Mouse (Mus musculus) embryo, embryonic 9.5 days (tissue): ENCODE data around the gene Lzts2.

Experiments used
- DNase-seq: peaks from one replicate; pipeline ENCODE4 v3.0.0-alpha.2; 2017; ENCODE audit errors: extremely low spot score

Gene Lzts2

DNA sequence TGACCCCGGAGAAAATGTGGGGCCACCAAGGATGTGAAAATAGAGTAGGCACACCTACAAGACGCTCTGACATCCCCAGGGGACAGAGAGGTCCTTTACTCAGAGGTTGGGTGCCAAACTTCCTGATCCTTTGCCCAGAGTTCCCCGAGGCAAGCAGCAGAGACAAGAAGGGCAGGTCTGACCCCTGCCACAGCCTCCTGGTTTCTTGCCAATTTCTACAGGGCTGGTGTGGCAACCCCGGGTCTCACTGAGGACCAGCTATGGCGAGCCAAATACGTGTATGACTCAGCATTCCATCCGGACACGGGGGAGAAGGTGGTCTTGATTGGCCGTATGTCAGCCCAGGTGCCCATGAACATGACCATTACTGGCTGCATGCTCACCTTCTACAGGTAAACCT, 35.3 kb downstream of the Lzts2 start:
- no peak for DNase-seq

DNA sequence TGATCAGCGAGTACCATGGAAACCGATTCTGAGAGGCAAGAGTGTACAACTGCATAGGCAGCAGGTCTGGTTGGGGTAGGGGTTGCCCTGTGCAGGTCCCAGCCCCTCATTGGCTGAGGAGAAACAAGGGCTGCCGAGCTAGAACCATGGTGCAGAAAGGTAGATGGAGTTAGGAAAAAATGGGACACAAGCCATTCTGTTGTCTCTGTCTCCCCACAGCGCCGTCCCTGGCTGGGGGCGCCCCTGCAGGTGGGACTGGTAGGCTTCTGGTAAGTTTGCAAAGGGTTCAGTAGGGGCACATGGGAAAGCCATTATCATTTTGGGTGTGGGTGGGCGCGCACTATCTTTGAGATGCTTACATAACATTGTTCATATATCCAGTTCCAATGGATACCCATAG, 39.2 kb downstream of the Lzts2 start:
- no peak for DNase-seq

DNA sequence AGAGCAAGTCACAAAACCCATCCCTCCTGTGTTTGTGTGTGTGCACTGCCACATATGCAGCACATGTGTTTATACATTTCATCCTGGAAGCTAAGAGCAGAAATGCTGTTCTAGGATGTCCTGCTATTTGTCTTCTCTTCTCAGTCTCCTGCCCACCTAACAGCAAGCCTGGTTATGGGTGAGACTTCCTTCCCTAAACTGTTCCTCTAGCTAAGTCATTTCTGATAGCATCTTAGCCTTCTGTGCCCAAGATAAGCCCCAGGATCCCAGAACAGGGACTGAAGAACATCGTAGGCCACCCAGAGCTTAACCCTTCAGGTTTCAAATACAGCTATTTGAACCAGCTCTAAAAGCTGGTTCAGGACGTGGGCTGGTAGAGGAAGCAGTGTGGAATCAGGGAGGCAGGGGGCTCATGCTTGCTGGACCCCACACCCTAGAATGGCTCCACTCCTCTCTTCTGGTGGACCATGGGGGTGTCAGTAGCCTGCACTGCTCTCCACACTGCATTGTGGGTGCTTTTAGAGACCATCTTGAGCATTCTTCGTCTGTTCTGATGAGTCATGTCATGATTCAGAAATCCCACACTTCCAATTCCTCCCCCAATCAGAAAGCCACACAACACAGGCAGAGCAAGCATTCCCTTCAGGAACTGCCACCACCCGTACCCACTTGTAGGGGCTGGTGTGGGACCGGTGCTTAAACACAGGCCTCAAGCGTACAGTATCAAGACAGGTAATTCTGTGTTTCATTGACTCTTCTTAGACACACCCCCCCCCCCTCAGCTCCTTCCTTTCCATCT, 40.9 kb downstream of the Lzts2 start:
- no peak for DNase-seq

DNA sequence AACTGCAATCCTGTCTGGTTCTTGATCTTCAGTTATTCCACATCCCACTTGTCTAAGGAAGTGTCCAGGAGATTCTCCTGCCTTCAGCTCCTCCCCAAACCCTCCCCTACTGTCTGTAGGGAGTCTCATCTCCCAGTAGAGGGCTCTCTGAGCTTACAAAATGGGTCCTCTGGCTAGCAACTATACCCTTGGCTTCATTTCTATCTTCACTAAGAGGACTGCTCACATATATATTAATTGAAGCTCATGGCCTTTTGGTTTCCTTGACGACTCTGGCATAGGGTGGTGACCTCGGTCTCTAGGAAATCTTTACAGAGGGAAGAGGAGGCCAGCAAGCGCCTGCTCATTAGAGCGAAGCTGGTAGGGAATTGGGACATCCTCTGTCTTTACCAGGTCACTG, 42.1 kb downstream of the Lzts2 start:
- DNase-seq: no peak

DNA sequence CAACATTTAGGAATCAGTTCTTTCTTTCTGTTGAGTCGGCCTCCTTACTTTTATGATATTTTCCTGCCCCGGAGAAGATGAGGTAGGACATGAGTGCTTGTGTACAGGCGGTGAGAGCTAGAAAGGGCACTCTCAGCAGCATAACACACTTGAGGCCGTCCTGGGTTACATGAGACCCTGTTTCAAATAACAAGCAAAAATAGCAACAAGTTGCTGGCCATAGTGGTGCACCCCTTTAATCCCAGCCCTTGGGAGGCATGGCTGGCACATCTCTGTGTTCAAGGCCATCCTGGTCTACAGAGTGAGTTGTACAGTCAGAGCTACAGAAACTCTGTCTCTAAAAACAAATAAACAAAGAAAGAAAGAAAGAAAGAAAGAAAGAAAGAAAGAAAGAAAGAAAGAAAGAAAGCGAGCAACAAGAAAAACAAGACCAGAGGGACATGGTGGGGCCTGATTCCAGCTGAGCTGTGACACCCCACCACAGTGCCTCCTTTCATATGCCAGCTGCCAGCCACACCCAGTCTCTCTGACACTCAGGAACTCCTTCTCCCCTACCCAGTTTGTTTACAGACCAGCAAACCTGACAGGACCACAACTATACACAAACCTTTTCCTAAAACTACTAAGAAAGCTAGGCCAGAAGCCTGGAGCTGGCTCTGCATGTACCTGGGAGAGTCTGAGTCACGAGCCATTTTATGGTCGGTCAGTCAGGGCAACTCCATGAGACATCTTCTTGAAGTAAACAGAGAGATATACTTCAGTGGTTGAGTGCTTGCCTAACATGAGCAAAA, 42.9 kb downstream of the Lzts2 start:
- no peak for DNase-seq

DNA sequence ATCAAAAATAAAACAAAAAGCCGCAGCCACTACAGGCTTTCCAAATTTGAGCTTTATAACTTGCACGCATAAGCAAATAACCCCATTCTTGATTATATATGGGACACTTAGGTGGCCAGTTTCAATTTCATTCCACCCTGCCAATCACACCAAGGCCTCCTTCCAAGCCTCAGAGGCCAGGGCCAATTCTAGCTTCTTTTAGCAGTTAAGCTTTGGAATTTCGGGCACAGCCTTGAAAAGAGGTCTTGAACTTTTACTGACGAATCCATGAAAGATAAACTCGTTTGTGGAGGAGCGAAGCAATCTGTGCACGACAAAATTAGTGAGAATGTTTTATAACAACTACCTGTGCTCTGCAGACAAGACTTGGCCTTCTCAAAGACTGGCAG, 43.5 kb downstream of the Lzts2 start:
- DNase-seq: no peak

DNA sequence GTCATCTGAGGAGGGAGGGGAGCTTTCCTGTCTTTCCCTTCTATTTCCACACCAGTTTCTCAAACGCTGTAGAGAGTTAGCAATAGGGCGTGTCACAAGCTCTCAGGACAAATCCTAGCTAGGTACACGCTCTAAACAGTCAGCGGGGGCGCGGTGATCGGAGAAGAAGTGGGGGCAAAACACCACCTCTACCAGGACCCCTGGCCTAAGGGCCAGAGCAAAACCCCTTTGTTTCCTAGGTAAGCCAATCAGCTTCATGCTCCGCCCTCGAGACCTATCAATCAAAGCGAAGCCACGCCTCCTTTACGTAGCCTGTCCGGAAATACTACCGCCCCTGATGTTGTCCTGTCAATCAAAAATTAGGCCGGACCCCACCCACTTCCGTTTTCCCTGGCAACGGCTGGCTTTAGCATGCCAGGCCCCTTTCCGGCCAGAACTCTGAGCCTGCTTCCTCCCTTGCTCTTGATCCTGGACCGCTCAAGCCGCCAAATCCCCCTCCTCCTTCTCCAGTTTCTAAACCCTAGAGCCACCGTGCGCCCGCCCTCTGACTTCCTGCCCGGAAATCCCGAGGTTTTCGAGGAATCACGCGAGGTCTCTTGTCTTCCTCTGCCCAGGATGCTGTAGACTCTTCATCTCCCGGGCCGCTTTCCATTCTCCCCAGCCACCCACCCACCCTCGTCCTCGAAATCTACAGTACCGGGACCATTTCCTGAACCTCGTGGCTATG, 44.1 kb downstream of the Lzts2 start:
- peak; percentile 99 for DNase-seq

DNA sequence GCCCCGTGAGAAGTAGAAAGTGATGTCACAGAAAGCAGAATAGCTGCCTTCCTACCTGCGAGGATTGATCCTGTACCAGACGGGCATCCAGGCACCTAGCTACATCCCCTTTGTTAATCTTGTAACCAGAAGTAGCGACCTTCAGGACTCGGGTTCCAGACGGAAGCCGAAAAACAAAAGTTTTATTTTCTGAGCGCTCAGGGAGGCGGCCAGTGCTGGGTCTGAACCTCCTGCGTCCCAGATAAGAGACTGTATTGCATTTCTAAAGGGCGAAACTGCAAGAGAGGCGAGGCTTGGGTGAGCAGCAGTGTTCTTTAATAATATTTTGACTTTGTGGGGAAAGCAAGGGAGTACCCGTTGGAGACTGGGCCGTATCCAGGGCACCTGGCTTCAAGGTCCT, 44.6 kb downstream of the Lzts2 start:
- no peak for DNase-seq

DNA sequence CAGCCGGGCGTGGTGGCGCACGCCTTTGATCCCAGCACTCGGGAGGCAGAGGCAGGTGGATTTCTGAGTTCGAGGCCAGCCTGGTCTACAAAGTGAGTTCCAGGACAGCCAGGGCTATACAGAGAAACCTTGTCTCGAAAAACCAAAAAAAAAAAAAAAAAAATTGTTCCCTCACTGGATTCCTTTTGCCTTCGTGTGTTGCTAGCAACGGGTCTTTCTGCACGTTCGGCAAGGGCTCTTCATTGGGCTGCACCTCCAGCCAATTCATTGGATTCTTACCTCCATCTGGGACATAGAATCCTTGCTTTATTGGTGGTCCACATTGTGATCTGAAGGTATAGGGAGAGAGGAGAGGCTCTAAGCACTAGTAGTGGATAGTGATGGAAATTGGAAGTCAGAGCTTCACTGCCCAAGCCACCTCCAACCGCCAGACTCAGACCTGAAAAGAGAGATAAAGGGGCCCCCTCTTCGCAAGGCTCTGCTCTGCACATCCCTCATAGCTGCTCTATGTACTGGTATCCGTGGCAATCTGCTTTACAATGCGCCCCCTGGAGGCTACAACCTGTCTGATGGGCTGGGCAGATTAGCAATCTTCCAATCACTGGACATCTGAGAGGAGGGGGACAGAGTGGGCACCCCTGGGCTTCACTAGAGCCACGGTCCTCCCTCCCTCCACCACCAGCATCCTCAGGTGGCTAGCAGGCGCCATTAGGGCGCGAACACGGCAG, 49.5 kb downstream of the Lzts2 start:
- peak; percentile 57 for DNase-seq

DNA sequence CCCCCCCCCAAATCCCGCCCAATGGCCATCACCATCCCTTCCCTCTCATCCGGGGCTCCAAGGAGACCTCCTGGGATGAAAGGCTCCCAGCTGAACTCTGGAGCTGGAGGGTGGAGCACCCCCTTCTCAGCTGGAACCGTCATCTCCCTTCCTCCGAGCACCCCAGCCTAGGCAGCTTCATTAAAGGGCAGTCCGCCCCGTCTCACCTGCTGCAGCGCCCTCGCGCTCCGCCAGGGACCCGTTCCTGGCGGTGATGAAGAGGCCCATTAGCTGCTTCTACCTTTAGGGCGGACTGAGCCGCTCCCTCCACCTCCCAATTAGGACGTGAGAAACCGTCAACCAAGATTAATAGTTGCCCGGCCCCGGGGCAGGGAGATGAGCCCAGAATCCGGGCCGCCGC, 51.0 kb downstream of the Lzts2 start:
- DNase-seq: no peak

DNA sequence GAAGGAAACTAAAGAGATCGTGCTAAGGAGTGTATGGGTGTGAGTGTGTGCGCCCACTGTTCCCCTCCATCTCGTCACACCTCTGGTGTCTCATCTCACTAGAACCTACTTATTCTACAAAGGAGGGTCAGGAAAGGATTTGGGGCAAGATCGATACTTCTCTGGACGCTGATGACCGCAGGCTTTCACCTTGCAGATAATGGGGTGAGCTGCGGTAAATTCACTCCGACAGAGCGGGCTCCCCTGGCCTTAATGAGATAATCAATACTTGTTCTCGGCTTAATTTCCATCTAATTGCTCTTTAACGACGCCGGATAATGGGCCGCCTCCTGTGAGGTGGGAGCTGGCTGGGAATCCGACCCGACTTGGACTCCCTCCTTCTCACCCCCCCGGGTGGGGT, 53.0 kb downstream of the Lzts2 start:
- DNase-seq: no peak

DNA sequence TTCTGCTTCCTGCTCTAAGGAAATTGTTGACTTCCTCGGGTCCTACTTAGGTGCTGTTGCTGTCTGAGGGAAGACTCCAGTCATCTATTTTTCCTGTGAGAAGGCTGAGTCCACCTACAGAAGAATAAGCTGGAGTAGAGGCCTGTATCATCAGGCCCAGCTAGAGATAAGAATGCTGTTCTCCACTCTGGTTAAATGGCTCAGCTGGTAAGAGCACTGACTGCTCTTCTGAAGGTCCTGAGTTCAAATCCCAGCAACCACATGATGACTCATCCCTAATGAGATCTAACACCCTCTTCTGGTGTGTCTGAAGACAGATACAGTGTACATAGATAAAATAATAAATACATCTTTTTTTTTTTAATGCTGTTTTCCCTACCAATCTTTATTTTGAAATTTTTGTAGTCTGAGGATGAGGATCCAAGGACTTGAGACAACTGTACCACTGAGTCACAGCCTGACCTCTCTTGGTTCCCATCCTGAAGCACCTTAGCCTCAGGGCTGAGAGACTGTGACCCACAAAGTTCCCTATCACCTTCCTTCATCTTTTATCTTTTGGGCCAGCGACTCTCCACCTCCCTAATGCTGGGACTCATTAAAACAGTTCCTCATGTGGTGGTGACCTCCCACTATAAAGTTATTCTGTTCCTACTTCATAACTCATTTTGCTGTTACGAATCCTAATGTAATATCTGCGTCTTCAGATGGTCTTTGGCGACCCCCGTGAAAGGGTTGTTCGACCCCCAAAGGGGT, 53.7 kb downstream of the Lzts2 start:
- DNase-seq: no peak

DNA sequence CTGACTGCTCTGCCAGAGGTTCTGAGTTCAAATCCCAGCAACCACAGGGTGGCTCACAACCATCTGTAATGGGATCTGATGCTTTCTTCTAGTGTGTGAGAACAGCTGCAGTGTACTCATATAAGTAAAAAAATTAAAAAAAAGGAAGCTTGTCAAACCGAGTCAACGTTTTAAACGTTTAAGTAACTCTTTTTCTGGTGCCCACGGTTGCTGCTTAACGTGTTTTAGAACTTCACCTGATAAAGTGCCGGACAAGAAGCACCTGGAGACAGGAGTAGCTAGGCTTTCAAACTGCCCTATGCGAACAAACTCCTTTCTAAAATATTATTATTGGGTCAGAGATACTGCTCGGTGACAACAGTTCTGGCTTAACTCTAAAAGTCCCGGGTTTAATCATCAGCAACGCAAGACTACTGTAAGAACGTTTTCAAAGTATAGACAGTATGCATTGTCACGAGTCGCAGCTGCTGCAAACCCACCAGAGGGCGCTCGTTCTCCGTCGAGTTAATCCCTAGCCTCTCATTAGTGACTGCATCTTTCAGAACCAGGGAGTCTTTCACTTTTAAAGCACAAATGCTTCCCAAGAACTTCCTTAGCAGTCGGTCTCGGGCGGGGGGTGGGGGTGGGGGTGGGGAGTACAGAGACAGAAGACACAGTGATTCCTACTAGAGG, 59.8 kb downstream of the Lzts2 start:
- peak; percentile 73 for DNase-seq

DNA sequence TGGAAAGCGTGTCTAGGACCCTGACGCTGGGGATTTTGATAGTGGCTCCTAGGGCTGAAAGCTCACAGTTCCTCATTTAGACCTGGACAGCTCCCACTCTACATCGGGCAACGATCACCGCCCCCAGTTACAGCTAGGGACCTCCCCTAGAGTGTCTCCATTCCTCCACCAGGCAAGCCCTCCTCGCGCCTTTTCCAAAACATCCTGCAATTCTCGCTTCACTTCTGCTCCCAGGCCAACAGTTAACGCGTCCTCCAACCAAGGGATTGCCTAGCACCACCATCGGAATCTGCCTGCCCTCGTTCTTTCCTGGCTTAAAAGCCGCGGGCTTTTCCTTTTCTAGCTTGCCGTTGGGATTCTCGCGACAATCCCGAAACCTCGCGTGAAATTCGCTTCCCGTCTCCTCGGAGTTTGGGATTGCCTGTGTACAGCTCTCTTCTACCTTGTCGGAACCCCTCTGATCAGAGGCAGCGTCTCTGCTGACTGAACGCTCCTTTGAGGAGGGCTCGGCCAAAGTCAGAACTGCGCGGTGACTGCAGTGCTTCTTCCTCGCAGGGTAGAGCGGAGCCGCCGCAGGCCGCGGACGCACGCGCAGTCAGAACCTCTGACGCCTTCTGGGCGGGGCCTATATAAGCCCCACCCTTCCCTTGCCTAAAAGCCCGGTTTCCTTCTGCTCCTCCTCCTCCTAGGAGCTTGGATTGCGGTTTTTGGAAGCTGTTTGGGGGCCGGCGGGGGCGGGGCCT, 60.5 kb downstream of the Lzts2 start, which contains the start of gene Kazald1:
TSS of gene Kazald1 (plus strand) at position 662 of the 743 bp plus-strand sequence.
- DNase-seq: peak; percentile 93

DNA sequence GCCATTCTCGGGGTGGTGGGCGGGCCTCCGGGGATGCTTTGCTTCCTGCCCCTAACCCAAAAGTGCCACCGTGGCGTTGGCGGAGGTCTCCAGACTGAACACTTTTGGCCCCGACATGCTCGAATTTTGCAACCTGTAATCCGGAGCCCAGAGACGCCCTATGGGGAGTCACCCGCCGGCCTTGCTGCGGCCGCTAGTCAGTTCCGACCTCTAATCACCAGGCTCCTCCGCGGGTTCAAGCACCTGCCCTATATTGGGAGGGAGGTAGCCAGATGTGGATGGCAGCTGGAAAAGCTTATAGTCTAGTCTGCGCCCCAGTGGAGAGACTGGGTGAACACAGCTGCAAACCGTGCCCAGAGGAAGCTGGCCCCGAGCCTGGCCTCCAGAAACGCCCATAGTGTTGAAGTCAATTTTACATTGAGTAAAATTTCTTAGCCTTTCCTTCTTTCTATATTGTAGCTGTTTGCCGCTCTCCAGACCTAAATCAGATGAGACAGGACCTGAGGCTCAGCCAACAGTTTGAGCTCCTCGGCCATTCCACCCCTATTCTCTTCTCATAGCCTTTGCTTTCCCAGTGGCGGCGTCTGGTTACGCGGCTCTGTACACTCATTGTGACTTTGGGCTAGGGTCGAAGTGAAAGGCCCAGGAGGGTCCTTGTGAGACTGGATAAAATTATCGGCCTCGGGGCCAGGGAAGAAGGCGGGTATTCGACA, 61.3 kb downstream of the Lzts2 start:
- no peak for DNase-seq

DNA sequence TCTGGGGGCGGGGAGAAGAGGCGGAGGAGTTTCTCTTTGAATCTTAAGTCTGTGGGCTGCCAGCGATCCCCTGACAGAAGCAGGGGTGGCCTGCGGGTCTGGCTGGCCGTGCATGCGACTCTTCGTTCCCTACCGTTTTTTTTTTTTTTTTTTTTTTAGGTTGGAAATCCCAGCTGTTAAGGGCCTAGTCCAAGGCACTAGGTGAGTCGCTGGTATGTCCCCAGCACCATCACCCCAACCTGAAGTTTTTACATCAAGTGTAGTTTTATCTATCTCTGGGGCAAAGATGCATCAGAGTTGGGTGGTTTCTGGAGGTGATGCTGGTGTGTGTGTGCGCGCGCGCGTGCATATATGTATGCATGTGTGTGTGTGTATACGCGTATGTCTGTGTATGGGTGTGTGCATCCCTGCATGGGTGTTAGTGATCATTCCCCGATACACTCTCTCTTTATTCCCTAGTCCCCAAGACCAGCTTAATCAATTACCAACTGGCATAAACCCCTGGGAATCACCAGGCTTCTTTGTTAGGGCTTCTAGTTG, 61.9 kb downstream of the Lzts2 start:
- DNase-seq: no peak
